Mouse (Mus musculus): ENCODE data around the gene Zfp384.

DNA sequence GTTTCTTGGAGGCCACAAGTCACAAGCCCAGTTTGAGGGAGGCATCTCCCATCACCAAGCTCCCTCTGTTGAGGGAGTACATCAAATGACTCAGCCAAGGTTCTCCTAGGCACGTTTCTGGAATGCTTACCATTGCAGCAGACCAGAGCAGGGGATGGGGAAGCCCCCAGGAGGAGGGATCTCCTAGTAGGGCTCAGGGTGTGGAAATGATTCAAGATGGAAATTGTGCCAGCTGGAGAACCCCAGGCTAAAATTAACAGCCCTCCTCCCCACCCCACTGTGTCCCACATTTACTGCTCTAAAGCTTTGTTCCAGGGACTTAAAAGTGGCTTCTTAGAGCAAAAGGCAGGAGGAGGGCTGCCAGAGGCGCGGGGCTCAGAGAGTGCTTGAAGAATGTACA lies 3.9 kb upstream of the Zfp384 start:
- no peak for TF ChIP-seq CTCF (IDR thresholded peaks at IDR 0.05)
- TF ChIP-seq POLR2A (IDR thresholded peaks at IDR 0.05; ENCODE audit: insufficient read depth, low read depth, low read length): no peak
- no peak for TF ChIP-seq EP300 (IDR thresholded peaks at IDR 0.05; ENCODE audit: insufficient read depth, low read depth, low read length)
